Mouse (Mus musculus) adrenal gland, postnatal 25 days (tissue): ENCODE results near the gene Wwc2. TPM values are rescaled to one million over a fixed set of nuclear protein-coding genes. Genes with fewer than 3 reads are reported as not detected.

Experiments used
- DNase-seq: peaks from one replicate; pipeline ENCODE4 v3.0.0; 2021; ENCODE audit warnings: mixed read lengths
- total RNA-seq: library from RNA; stranded (reverse); gene quantifications from 2 replicates; pipeline ENCODE4 v1.2.3, GENCODE M21; 2021

The Wwc2 gene
- total RNA-seq, 1 experiment from 2014 or later: 27.0 TPM

DNA sequence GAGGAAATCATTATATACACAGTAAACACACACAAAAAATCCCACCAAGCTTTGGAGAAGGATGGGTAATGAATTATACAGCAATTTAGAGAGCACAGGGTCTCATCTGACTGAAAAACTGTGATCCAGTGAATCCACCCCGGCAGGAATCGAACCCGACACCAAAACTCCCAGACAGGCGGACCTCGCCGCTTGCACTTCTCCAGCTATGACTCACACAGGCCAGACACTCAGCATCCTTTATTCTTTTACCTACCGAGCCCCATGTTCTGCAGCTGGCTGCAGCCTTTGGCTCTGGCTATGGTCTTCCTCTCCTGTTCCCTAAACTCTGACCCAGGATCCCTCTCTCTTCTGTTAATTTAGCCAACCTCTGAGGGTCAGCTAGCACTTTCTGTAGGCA, 85.5 kb downstream of the Wwc2 start:
- DNase-seq: no peak

DNA sequence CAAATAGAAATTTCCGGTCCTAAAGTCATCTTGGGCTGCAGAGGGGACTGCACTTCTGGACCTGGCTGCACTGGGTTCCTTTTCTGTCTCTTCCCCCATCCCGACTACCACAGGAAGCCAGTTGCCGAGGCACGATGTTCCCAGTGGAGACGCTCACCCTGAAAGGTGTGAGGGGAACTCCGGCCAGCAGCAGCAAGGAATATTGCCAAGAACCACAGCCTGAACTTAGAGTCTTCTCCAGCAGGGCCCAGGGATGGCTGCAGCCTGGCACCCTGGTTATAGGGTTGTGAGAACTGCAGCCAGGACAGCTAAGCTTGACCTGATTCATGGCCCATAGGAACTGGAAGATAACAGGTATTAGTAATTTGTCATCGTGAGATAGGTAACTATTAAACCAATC, 86.7 kb downstream of the Wwc2 start:
- DNase-seq: no peak

DNA sequence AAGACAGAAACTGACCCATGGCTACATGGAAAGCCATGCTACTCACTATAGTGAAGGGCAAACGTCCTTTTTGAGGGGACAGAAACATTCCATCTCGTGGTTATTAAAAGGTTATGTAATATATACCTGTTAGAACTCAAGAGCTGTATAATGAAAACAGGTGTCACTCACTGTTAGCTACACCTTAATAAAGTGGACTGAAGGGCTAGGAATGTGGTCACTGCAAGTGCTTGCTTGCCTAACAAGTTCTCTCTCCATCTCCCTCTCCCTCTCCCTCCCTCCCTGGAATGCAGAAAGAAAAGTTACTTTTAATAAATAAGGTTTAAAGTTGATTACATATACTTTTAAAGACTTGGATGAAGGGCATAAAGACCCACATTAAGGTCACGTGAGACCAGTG, 88.0 kb downstream of the Wwc2 start:
- DNase-seq: no peak

DNA sequence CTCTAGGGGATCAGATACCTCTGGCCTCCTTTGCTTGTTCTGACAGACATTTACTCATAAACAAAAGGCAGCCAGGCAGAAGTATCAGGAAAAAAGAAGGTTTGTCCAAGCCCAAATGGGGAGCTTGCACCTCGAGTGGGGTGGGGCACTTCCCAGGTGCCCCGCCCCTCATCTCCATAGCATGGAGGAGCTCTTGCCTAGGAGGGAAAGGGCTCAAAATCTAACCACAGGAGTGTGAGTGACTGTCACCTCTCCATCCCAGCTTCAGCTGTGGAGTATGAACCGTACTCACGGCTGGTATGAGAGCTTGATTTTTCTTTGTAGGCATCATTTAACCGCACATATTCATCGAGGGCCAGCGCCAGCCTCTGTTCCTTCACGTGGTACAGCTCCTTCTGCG, 90.4 kb downstream of the Wwc2 start:
- DNase-seq: no peak

DNA sequence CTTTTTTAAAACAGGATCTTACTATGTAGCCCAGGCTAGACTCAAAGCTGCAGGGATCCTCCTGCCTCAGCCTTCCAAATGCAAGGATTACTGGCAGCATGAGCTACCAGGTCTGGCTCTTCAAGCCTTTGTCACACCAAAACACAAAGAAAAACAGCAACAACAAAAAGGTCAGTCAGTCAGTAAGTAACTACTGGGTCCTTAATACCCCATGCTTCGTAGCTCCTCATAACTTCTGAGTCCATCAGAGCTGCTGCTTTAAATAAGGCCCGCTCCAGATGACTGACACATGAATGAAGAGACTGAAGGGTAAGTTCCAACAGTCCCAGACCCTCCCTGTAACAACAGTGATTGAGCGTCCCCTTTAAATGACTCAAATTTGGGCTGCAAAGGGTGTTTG, 90.8 kb downstream of the Wwc2 start:
- DNase-seq: no peak

DNA sequence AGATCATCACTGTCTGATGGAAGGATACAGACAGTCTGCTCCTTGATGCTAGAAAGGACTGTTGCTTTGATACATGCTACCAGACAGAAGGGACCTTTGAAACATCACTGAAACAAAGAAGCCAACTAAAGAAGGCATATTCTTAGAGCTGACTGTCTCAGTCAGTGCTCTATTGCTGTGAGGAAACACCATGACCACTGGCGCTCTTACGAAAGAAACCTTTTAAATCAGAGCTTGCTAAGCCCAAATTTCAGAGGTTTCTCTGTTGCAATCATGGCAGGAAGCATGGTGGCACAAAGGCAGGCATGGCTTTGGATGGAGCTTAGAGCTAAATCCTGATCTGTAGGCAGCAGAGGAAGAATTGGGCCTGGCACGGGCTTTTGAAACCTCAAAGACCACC, 98.3 kb downstream of the Wwc2 start:
- no peak for DNase-seq

DNA sequence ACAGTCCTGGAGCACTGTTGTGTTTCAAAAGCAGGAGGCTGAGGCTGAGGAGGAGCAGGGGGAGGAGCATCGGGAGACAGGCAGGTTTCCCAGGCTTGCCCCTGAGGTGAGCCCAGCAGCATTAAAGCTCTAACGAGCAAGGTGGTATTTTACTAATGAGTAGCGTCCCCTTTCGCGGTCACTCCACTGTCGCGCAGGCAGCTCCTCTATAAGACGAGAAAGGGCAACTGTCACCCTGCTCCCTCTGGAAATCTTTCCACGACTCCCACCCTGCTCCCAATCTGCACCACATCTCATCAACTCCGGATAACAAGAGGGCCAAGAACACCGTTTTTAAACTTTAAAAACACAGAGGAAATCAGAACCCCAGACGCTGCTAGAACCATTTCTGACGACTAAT, 99.1 kb downstream of the Wwc2 start:
- DNase-seq: no peak

DNA sequence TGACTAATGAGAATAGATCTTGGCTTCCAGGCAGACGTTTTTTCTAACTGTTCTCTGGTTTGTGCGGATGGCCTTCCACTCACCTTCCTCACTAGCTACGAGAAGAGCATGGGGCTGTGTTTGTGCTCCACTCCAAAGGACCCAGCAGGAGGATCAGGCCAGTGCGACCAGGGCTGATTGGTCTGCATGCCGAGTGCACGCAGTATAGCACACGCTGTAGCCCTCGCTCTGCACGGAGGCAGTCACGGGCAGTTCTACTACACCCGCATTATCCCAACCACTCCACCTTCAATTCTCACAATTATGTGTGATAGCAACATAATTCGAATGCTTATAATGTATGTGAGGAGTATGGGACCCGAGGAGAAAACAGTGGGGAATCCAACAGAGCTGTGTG, 99.9 kb downstream of the Wwc2 start:
- no peak for DNase-seq

DNA sequence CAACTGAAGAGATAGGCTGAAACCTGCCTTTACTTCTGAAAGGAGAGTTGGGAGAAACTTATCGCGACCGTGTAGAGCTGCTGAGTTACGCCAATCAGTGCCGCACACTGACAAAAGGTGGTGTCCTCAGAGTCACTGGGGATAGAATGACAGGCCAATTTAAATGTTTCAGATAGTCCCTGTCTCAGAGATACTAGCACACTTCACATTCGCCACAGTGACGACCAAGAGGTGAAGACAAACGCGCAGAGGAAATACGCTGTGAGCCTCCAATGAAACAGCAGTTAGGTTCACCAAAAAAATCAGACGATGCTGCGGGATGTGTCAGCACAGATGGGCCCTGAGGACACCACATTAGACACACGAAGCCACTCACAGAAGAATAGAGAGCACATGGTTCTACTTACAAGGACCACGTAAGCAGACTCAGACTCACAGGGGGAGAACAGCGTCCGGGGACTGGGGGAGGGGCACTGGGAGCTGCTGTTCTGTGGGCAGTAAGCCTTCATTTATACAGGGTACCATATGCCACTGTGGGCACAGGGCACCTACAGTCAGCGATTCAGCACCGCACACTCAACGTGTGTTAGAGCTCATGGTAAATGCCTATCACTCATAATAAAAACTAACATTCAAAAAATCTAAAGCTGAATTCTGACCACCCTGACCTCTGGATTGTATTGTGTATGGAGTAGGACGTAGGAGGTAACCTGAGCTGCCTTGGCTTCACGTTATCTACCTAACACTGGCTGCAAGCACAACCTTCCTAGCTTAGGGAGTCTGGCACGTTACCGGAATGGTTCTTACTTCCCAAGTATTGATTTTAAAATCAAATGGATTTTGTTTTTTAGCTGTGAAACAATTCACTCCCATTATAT, 100.5 kb downstream of the Wwc2 start:
- no peak for DNase-seq

DNA sequence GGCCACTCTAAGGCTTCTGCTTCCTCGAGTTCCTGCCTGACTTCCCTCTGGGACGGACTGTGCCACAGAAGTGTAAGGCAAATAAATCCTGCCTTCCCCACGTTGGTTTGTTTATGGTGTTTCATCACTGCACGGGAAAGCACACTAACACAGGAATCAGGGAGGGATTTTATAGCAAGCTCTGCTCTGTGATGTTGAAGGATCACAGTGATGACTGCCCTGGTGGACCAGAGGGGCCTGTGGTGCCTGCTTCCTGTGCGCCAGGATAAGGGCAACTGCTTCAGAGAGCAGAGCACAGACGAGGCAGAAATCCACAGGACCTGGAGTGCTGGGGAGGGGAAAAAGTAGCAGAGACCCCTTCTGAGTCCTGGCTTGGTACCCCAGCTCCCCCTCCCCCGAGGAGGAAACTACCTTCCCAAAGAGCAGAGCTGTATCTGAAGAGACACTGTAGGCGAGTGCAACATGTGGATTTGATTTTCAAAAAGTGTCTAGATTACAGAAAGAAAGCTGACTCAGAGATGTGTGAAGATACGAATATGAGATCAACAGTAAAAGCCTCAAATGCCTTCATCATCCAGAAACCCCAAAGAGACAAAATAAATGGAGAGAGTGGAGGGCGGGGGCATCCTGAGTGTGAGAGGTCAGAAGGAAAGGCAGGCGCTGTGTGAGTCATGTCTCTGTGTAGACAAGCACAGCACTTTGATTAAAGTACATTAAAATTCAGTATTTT, 101.7 kb downstream of the Wwc2 start:
- no peak for DNase-seq

DNA sequence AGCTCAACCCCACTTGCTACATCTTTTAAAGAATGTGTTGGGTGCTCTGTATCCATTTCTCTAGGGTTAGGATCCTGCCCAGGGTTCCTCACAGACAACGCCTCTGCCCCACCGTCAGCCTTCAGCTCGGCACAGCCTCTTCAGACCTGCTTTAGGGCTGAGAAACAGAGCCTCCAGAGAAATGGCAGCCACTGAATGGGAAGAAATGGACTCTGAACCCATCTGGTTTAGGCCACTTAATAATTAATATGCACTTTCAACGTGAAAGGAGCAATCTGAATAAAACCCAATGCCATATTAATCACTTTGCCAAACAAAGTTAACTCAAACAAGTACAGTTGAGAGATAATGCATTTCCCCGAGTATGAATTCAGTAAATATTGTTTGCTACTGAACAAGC, 106.4 kb downstream of the Wwc2 start:
- no peak for DNase-seq

DNA sequence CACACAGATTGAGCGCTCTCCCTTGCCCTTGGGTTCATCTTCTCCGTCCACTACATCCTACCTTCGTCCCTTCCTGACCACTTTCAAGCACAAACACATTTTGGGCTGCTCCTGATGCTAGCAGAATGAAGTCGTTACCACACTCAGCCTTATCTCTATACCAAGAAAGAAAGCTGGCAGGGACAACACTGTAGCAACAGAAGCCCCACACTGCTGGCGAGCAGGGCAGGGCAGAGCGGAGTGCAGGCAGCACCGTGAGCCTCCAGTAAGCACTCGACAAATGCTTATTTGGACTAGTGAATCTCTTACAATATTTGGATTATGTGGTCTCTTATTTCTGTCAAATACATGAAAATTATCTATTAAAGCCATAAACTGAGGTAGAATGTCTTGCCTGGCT, 107.0 kb downstream of the Wwc2 start:
- DNase-seq: no peak

DNA sequence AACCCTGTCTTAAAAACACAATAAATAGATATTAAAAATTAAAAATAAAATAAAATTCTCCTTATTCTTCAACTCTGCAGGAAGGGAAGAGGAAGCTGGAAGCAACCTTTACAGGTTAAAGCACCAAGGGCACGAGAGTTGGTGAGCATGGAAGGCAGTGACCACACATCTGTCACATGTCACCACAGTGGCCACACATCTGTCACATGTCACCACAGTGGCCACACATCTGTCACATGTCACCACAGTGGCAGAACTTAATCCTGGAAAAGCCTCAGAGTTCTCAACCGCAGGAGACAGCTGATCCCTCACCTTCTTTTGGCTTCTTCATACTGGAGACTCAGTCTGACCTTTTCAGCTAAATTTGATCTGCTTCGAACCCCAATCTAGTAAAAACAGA, 112.2 kb downstream of the Wwc2 start:
- DNase-seq: no peak

DNA sequence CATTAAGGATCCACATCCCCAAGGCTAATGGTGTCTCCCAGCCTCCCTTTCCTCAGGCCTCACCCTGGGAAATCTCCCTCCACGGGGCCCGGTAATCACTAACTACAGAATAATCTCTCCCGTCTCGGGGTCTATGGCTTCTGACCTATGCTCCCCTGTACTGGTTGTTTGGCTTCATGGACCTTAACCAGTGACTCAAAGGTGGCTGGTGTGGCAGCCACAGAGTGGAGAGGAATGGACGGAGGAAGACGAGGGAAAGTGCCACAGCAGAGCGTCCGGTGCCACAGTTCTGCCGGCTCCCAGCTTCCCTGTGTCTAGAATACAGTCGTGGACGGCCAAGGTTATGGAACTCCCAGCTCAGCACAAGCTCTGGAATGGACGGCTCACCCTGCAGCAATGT, 114.9 kb downstream of the Wwc2 start:
- no peak for DNase-seq

DNA sequence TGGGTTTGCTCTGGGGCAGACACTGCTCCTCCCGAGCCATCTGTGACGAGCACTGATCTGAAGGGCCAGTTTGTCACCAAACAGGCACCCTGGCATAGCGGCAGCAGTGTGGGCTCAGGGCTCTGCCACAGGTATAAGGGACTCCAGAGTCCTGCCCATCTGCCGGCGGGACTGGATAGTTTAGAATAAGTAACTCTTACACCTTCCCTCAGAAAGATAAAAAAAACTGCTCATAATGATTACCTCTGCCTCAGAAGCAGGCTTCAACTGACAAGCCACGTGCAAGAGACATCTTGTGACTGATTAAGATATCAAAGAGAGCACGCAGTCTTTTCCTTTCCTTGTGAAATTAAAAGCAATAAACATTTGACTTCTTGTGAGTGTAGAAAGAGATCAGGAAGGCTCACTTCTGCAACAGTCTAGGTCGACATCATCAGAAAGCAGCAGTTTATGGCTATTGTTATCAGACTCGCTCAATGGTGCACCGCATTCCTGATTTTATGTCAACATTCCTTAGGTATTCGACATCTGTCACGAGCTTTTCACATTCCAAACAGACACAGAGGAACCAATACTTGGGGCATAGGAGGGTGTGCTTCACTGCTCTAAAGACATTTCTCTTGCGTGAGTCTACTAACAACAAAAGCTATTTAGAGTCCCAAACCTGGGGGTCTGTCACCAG, 116.1 kb downstream of the Wwc2 start:
- no peak for DNase-seq

DNA sequence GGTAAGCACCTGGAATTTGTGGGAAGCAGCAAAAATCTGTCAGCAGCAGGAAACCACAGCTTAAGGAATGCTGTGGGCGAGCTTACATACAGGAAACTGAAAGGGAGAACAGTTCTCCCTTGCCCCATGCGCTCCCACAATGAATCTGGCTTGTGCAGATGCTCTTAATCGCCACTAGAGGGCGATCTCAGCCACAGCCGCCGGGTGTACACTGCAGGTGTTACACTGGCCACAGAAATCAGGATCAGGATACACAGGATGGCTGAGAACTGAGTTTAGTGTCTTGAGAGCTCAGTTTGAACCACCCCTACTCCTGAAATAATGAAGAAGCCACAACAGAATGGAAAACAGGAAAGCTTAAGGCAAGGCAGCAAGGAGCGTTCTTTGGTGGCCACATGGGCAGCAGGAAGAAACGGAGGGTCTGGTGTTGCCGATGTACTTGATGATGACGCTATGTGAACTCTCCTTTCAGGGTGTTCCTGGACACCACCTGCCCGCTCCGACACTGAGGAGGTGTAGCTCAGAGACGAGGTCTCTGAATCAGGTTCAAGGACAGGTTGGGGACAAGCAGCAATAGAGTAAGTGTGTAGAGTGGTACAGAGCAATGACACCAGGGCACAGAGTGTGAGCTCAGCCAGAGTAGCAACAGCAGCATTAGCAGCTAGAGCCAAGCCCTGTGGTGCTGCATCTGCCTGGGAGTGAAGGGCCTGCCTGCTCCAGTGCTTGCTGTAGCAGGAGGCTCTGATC, 118.2 kb downstream of the Wwc2 start:
- DNase-seq: peak; percentile 22

DNA sequence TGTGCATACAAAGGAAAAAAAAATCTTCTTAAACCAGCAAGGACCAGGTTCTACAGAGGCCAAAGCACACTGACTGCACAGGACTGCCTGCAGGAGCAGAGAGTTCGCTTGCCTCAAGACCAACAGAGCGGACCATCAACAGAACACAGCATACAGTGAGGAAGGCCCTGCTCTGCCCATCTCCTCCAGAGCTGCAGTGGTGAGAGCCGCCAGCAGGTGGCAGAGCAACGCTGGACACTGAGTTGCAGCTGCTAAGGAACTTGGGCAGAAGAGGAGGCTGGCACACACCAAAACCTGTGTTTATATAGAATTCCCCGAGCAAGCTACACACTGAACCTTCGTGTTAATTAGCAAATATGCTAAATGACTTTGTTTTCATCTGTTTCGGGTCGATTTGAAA, 123.7 kb downstream of the Wwc2 start:
- DNase-seq: peak; percentile 87

DNA sequence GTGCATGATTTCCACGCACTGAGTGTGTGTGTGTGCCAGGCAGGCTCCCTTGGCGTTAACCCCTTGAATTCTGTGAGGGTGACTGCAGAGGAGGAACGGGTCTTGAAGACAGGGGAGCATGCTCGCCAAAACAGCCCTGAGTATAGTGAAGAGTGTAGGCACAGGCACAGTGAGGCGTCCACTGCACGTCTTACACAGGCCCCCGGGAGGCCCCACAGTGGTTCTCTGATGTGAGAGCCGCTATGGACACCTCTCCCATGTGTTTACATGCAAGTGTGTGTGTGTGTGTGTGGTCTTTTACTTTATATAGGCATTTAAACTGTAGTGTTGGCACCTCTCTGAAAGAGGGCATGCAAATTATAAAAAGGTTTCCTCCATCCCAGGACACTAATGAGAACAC, 124.2 kb downstream of the Wwc2 start:
- no peak for DNase-seq

DNA sequence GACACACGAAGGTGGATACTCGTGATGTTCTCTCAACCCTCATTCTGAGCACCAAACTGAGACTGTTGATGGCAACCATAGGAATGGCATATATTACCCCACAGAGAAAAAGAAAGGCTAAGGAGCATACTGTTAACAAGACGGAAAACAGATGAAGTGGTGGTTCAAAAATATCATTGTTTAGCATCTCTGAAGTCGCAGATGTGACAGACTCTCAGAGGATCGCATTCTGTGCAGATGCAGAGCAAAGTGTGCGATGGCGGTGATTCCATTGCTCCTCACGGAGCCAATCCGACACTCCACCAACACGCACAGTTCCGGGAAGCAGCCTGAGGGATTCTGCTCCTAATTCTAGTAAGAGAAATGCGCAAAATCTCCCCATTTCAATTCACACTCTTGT, 131.5 kb downstream of the Wwc2 start:
- DNase-seq: no peak

DNA sequence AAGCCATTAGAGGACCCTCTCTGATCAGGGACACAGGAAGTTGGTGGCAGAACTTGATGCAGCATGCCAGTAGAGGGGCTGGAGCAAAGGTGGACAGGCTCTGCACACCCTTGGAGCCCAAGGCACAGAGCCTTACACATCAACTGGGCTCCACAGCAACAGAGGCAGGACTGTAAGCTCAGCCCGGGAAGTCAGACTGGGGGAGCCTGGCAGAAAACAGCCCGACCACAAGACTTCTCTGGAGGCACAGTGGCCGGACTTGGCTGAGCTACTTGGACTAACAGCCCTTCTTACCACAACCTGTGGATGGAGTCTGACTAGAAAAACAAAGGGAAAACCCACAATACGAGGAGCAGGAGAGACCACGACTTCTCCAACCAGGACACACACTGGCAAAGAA, 137.4 kb downstream of the Wwc2 start:
- DNase-seq: no peak

DNA sequence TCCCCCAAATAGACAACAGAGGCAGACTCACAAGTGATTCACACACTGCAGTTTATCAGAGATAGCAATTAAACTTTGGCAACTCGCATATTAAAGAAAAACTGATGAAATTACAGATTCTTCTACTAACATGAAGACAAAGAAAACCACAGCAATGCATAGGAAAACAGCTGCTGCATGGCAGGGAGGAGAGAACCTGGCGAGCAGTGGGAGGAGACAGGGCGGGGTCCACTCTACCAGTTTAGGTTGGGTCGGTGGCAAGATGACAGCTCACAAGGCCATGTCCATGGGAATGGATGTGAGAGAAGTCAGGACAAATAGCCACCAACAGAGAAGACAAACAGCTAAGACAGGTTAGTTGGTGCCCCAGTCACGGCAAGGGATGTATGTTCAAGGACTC, 138.0 kb downstream of the Wwc2 start:
- DNase-seq: no peak

DNA sequence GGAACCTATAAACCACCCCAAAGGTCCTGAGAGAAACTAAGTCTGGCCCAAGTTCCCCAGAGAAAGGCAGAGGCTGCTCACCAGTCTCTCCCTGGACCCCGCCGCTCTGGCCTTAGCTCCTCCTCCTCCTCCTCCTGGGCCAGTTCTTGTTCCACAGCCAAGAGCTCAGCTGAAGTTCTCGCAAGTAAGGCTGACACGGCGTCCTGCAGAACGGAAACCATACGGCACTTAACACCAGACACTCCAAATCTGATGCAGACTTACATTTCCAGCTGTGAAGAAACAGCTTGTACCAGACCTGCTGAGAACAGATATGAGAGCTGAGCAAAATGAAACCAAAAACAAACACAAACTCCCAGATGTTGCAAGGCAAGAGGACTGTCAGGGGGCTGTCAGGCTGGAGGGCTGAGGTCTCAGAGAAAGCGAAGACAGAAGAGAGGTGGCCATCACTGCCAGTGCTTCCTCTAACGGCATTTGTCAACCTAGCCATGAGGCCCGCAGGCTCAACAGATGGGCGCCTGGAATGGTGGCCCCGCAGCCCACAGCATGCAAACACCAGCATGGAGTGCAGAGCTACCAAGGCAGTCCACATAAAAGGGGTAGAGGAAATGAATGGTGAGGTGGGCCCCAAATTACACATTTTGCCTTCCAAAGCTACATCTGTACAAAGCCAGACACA, 138.8 kb downstream of the Wwc2 start:
- no peak for DNase-seq
